Mouse (Mus musculus) retina, postnatal 7 days (tissue): ENCODE results near the gene Epb41l1.
"Not testable (repeated sequence)": the region's sequence is repeated elsewhere in the genome, so short reads cannot be mapped to it uniquely, and the experiment has no call there.

Source experiments
- DNase-seq: peaks from one replicate; pipeline ENCODE4 v3.0.0-alpha.2; 2012; ENCODE audit warnings: low read depth, low spot score

The Epb41l1 gene

GRCm38 (mm10) chr2:156420694-156421380, at the start of gene Epb41l1:
Gene Epb41l1, plus strand, starts transcription at chr2:156420909.
- DNase-seq: no peak

DNA sequence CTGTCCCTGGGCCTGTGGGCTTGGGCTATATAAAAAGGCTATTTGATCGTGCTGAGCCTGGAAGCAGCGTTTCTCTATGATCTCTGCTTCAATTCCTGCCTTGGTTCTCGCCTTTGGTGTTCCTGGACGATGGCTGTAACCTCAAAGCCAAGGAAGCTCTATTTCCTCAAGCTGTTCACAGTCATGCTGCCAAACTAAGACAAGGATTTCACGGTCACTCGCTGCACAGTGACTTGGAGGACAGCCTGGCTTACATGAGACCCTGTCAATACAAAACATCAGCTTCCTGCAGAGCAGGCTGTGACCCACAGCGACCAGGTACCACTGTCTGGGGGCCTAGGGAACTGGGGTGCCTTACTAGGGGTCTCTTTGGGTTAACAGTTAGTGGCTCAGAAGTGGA, 43.8 kb upstream of the Epb41l1 start:
- no peak for DNase-seq

DNA sequence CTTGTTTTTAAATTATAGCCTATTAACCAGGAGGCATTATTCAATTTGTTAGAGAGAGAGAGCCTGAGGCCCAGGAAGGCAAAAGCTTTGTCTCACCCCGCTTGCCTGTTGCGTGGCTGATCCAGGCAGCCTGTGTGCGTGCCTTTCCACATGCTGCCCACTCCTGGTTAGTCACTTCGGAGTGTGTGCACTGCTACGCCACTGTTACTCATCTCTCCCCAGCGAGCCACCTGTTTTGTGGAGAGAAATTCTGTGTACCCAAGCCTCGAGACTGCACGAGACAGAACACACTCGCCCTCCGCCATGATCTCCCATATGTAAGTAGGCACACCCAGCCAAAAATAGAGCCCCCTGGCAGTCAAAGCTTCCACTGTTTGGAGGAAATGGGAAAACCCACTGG, 40.8 kb upstream of the Epb41l1 start:
- DNase-seq: no peak

DNA sequence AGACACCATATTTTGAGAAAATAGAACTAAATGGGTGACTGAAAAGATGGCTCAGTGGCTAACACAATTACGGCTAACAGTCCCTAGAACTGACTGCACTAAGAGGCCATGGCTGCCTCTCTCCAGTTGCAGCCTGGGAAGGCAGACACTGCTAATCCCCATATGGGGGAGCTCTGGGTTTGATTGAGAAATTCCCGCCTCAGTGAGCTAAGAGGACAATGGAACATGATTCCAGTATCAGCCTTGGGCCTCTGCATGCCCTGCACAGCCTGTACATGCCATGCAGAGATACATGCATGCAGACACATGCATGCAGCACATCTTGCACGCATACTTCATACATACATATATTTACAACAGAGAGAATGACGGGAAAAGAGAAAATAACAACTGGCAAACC, 39.4 kb upstream of the Epb41l1 start:
- no peak for DNase-seq

DNA sequence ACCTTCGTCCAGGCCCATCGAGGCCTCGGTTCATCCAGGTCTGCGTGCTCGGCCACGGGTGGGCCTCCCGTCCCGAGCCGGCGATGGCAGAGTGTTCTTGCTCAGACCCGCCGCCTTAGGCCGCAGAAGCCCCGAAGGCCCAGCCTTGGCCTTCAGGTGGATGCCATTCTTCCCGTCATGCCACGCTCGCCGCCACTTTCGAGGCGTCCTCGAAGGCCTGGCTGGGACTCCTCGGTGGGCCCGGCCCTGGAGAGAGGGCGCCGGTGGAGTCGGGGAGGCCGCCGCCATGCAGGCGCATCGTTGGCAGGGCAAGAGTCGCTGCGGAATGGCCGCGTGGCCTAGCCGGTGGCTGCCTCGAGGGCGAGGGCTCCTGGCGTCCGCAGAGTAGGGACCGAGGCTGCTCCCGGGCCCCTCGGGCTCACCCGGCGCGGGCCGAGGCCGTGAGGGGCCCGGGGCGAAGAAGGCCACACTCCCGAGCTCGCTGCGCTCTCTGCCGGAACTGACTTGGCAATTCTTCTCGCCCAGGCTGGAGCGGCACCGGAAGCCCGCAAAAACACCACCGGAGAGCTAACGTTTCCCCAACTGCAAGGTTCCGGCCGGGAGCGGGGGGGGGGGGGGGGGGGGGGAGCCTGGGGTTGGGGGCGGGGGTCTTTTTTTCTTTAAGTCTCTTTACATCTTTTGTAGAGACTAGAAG, 28.1 kb upstream of the Epb41l1 start:
- DNase-seq: peak; percentile 58

DNA sequence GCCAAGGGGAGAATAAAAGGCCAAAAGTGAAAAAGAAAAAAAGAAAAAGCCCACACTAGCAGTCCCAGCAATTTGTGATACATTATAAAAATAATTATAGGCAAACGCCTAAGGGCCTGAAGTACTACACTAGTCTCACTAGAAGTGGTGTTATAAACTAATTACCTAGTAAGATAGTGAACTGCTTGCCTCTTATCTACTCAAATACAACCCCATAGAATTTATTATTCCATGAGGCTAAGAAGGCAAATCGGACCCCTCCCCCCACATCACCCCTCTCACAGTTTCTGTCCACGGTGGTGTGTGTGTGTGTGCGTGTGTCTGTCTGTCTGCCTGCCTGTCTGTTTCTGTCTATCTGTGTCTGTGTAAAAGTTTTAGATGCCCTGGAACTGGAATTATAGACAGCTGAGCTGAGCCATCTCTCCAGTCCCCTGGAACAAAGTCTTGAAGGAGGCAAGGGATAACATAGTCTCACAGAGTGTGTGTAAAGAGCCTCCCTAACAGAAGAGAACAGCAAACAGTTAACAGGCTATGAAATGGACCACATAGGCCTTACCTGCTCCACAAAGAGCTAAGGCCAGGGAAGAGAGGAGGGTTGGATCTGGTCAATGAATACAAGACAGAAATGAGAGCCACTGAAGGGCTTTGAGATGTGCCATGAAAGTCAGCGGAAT, 27.4 kb upstream of the Epb41l1 start:
- DNase-seq: no peak

GRCm38 (mm10) chr2:156394282-156394681, 26.4 kb upstream of the Epb41l1 start:
- no peak for DNase-seq

DNA sequence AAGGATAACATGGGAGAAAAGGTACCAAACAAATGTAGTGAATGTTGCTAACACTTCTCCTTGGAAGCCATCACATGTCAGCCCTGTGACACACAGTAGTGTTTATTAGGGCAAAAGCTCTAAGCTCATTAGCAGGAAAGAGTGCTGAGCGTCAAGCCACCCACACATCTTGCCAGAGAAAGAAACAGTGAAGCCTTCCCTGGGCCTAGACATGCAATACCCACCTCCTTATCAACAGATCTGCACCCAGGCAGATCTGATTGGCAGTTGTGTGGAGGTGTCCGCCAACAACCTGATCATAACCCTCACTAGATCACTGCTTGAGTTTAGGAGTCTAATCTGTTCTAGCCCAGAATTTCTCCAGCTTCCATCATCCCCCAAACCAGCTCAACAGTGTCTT, 24.6 kb upstream of the Epb41l1 start:
- DNase-seq: no peak

GRCm38 (mm10) chr2:156397988-156398387, 22.7 kb upstream of the Epb41l1 start:
- no peak for DNase-seq

- DNase-seq: no peak
Measured at GRCm38 (mm10) chr2:156399485-156399884, 21.2 kb upstream of the Epb41l1 start.

GRCm38 (mm10) chr2:156401331-156401730, 19.4 kb upstream of the Epb41l1 start:
- DNase-seq: peak; percentile 66

- no peak for DNase-seq
Measured at GRCm38 (mm10) chr2:156402036-156402435, 18.7 kb upstream of the Epb41l1 start.

GRCm38 (mm10) chr2:156406987-156407386, 13.7 kb upstream of the Epb41l1 start:
- no peak for DNase-seq

DNA sequence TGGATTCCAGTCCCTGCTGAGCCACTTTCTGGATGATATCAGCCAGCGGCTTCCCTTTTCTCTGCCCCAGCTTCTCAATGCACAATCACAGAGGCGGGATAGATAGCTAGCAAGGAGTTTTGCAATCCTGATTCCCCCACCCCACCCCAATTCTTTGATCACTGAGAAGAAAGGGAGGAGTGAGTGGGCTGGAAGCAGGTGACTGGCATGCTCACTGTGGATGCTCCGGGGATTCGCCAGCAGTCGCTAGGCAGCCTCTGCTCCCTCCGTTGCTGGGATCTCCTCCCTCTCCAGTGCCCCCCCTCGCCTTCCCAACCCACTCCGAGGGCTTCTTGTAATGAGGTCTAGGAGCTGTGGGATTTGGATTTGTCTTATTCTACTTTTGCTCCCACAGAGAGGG, 12.5 kb upstream of the Epb41l1 start:
- no peak for DNase-seq

- not testable (repeated sequence) for DNase-seq
Measured at GRCm38 (mm10) chr2:156411348-156411747, 9.4 kb upstream of the Epb41l1 start.

- no peak for DNase-seq
Measured at GRCm38 (mm10) chr2:156414996-156415395, 5.7 kb upstream of the Epb41l1 start.

- DNase-seq: no peak
Measured at GRCm38 (mm10) chr2:156415674-156416073, 5.0 kb upstream of the Epb41l1 start.

- DNase-seq: no peak
Measured at GRCm38 (mm10) chr2:156417194-156417593, 3.5 kb upstream of the Epb41l1 start.

DNA sequence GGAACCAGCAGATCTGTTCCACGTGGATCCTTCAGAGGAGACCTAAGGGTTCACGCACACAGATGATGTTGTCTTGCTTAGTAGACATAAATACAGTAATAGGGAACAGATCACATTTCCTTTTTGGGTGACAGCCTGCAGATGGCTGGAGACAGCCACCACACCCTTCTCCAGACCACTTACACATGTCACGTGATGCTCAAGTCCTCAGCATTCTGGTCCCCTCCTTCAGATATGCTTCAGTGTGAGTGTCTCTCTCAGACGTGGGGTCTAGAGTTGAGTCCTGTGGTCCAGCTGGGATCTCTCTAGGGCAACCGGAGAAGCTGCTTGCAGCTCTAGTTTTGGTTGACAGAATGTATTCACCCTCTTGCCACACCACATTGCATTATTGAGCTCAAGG, 2.2 kb upstream of the Epb41l1 start:
- DNase-seq: no peak

DNA sequence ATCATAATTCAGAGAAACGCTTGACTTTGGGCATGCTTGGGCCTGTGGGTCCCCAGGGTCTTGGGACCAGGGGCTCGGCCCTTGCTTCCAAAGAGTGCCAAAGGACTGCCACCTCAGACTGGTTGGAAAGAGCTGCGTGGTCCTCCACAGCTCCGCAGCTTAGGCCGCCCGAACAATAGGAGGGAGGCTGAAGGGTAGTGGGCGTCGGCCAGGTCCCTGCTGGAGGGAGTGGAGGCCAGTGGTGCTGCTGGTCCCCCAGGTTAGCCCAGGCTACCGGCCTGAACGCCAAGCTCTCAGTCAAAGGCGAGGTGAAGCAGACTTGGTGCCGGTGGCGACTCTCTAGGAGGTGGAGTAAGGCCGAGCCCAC, 399 bp upstream of the Epb41l1 start:
- no peak for DNase-seq

DNA sequence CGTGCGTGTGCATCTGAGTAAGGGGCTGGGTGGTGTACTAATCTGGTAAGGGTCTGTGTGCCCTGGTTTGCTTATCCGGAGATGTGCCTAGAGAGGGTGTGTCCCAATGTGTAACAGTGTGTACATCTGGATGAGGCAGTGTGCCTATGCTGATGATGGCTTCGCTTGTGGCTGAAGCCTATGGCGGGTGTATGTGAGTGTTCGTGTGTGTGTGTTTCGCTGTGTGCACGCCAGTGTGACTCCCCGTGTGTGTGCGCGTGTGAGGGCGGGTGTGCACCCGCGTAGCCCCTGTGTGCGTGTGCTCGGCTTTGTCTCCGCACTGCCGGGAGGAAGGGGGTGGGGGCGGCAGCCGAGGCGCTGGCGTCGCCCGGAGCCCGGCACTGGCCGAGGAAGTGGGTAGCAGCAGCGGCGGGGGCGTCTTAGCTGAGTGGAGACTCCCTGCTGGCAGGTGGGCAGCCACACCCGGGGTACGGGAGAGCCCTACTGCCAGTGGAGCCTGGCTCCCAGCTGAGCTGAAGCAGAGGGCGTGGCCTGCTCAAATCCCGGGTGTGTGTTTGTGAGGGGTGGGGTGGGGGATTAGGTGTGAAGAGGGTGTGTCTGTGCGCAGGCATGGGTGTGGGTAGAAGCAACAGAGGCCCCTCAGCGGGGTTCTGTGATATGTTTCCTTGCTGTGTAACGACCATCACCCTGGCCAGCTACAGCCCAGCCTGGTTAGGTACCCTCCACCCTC, 837 bp downstream of the Epb41l1 start:
- DNase-seq: no peak

GRCm38 (mm10) chr2:156422631-156423030, 1.9 kb downstream of the Epb41l1 start:
- DNase-seq: no peak
